Mouse (Mus musculus): ENCODE data around the gene Mgl2.

Mgl2 gene

GRCm38 (mm10) chr11:70171181-70171580, 41.1 kb downstream of the Mgl2 start:
- DNase-seq: peak; percentile 85 to 89

GRCm38 (mm10) chr11:70171847-70172246, 41.7 kb downstream of the Mgl2 start:
- DNase-seq: peak; percentile 36 to 64

- peak in 1 of 2 experiments; percentile 61 for DNase-seq
These were observed 42.2 kb downstream of the Mgl2 start for GRCm38 (mm10) chr11:70172298-70172697.

- DNase-seq: peak; percentile 80 to 87
These were observed 44.4 kb downstream of the Mgl2 start for GRCm38 (mm10) chr11:70174491-70174890.

GRCm38 (mm10) chr11:70177647-70178046, 47.5 kb downstream of the Mgl2 start:
- DNase-seq: peak in 1 of 2 experiments; percentile 49

- no peak for DNase-seq
These were observed 48.2 kb downstream of the Mgl2 start for GRCm38 (mm10) chr11:70178311-70178710.

GRCm38 (mm10) chr11:70178756-70179155, 48.6 kb downstream of the Mgl2 start:
- DNase-seq: no peak

- DNase-seq: peak in 1 of 2 experiments; percentile 61
These were observed 49.3 kb downstream of the Mgl2 start for GRCm38 (mm10) chr11:70179401-70179800.

GRCm38 (mm10) chr11:70180496-70180895, 50.4 kb downstream of the Mgl2 start:
- no peak for DNase-seq

GRCm38 (mm10) chr11:70185120-70185519, 55.0 kb downstream of the Mgl2 start:
- no peak for DNase-seq

All from kidney, postnatal 36 days (tissue).